Mouse (Mus musculus) spleen, postnatal 36 days (tissue): Measurements from ENCODE around the gene Ell2.
"Not testable (repeated sequence)": the region's sequence is repeated elsewhere in the genome, so short reads cannot be mapped to it uniquely, and the experiment has no call there.

ENCODE experiments used
- DNase-seq, 2 experiments: peaks; one replicate each; pipeline ENCODE4 v3.0.0; 2022; ENCODE audit warnings: low spot score in 2 of 2, mixed read lengths in 1 of 2

Ell2 gene

GRCm38 (mm10) chr13:75706457-75706856 is at the start of gene Ell2:
Ell2 (plus strand) TSS chr13:75706757.
- no peak for DNase-seq

- DNase-seq, result no peak
Measured at GRCm38 (mm10) chr13:75685438-75685837, 21.1 kb upstream of the Ell2 start.

GRCm38 (mm10) chr13:75686995-75687394 is 19.6 kb upstream of the Ell2 start:
- no peak for DNase-seq

GRCm38 (mm10) chr13:75691625-75692024 is 14.9 kb upstream of the Ell2 start:
- peak in 1 of 2 experiments; percentile 28 for DNase-seq

- no peak for DNase-seq
Measured at GRCm38 (mm10) chr13:75693081-75693480, 13.5 kb upstream of the Ell2 start.

- no peak for DNase-seq
Measured at GRCm38 (mm10) chr13:75702814-75703213, 3.7 kb upstream of the Ell2 start.

- peak; percentile 95 to 97 for DNase-seq
Measured at GRCm38 (mm10) chr13:75706882-75707816, 592 bp downstream of the Ell2 start.

- peak; percentile 53 to 57 for DNase-seq
Measured at GRCm38 (mm10) chr13:75707821-75708636, 1.5 kb downstream of the Ell2 start.

- no peak for DNase-seq
Measured at GRCm38 (mm10) chr13:75708637-75709002, 2.1 kb downstream of the Ell2 start.

GRCm38 (mm10) chr13:75709026-75709778 is 2.6 kb downstream of the Ell2 start:
- DNase-seq, result no peak

GRCm38 (mm10) chr13:75710152-75710551 is 3.6 kb downstream of the Ell2 start:
- no peak for DNase-seq

- not testable (repeated sequence) for DNase-seq
Measured at GRCm38 (mm10) chr13:75711517-75711916, 5.0 kb downstream of the Ell2 start.

GRCm38 (mm10) chr13:75712544-75712943 is 6.0 kb downstream of the Ell2 start:
- DNase-seq, result not testable (repeated sequence)

GRCm38 (mm10) chr13:75714407-75714806 is 7.8 kb downstream of the Ell2 start:
- no peak for DNase-seq

GRCm38 (mm10) chr13:75717638-75718302 is 11.2 kb downstream of the Ell2 start:
- DNase-seq, result no peak

- DNase-seq, result no peak
Measured at GRCm38 (mm10) chr13:75718376-75718775, 11.8 kb downstream of the Ell2 start.

- DNase-seq, result no peak
Measured at GRCm38 (mm10) chr13:75719645-75720044, 13.1 kb downstream of the Ell2 start.

- no peak for DNase-seq
Measured at GRCm38 (mm10) chr13:75726569-75727373, 20.2 kb downstream of the Ell2 start.

- no peak for DNase-seq
Measured at GRCm38 (mm10) chr13:75727932-75728331, 21.4 kb downstream of the Ell2 start.

- DNase-seq, result no peak
Measured at GRCm38 (mm10) chr13:75729834-75730233, 23.3 kb downstream of the Ell2 start.
